Mouse (Mus musculus): Measurements from ENCODE around the gene Il1rapl1. TPM values are rescaled to one million over a fixed set of nuclear protein-coding genes. Genes with fewer than 3 reads are reported as not detected.

Gene Il1rapl1
- total RNA-seq (2014; fragmentation: Nextera tagmentation) (not detected in 2 replicates), total RNA-seq (2017) (not detected in 2 replicates)

- no peak for ATAC-seq (replicated peaks; ENCODE audit: low FRiP score, low TSS enrichment, poor library complexity, severe bottlenecking)
Observed at GRCm38 (mm10) chrX:88115609-88116073, at the start of gene Il1rapl1. Gene Il1rapl1 (minus strand): TSS chrX:88115645.

- ATAC-seq (replicated peaks; ENCODE audit: low FRiP score, low TSS enrichment, poor library complexity, severe bottlenecking), result no peak
Observed at GRCm38 (mm10) chrX:88158037-88158436, 42.6 kb upstream of the Il1rapl1 start.

GRCm38 (mm10) chrX:88125612-88126011 lies 10.2 kb upstream of the Il1rapl1 start:
- no peak for ATAC-seq (replicated peaks; ENCODE audit: low FRiP score, low TSS enrichment, poor library complexity, severe bottlenecking)

- ATAC-seq (replicated peaks; ENCODE audit: low FRiP score, low TSS enrichment, poor library complexity, severe bottlenecking), result no peak
Observed at GRCm38 (mm10) chrX:88120070-88120469, 4.6 kb upstream of the Il1rapl1 start.

- ATAC-seq (replicated peaks; ENCODE audit: low FRiP score, low TSS enrichment, poor library complexity, severe bottlenecking), result no peak
Observed at GRCm38 (mm10) chrX:88117858-88118257, 2.4 kb upstream of the Il1rapl1 start.

- no peak for ATAC-seq (replicated peaks; ENCODE audit: low FRiP score, low TSS enrichment, poor library complexity, severe bottlenecking)
Observed at GRCm38 (mm10) chrX:88116326-88116725, 881 bp upstream of the Il1rapl1 start.

- no peak for ATAC-seq (replicated peaks; ENCODE audit: low FRiP score, low TSS enrichment, poor library complexity, severe bottlenecking)
Observed at GRCm38 (mm10) chrX:88113561-88113960, 1.9 kb downstream of the Il1rapl1 start.

- no peak for ATAC-seq (replicated peaks; ENCODE audit: low FRiP score, low TSS enrichment, poor library complexity, severe bottlenecking)
Observed at GRCm38 (mm10) chrX:88112254-88112653, 3.2 kb downstream of the Il1rapl1 start.

- no peak for ATAC-seq (replicated peaks; ENCODE audit: low FRiP score, low TSS enrichment, poor library complexity, severe bottlenecking)
Observed at GRCm38 (mm10) chrX:88109733-88110132, 5.7 kb downstream of the Il1rapl1 start.

- ATAC-seq (replicated peaks; ENCODE audit: low FRiP score, low TSS enrichment, poor library complexity, severe bottlenecking), result no peak
Observed at GRCm38 (mm10) chrX:88093936-88094569, 21.4 kb downstream of the Il1rapl1 start.

- no peak for ATAC-seq (replicated peaks; ENCODE audit: low FRiP score, low TSS enrichment, poor library complexity, severe bottlenecking)
Observed at GRCm38 (mm10) chrX:88089873-88090272, 25.6 kb downstream of the Il1rapl1 start.

GRCm38 (mm10) chrX:88072741-88073419 lies 42.6 kb downstream of the Il1rapl1 start:
- no peak for ATAC-seq (replicated peaks; ENCODE audit: low FRiP score, low TSS enrichment, poor library complexity, severe bottlenecking)

GRCm38 (mm10) chrX:88070368-88070767 lies 45.1 kb downstream of the Il1rapl1 start:
- no peak for ATAC-seq (replicated peaks; ENCODE audit: low FRiP score, low TSS enrichment, poor library complexity, severe bottlenecking)

GRCm38 (mm10) chrX:88043556-88043955 lies 71.9 kb downstream of the Il1rapl1 start:
- ATAC-seq (replicated peaks; ENCODE audit: low FRiP score, low TSS enrichment, poor library complexity, severe bottlenecking), result no peak

GRCm38 (mm10) chrX:88038984-88039383 lies 76.5 kb downstream of the Il1rapl1 start:
- no peak for ATAC-seq (replicated peaks; ENCODE audit: low FRiP score, low TSS enrichment, poor library complexity, severe bottlenecking)

GRCm38 (mm10) chrX:87897172-87897571 lies 218.3 kb downstream of the Il1rapl1 start:
- ATAC-seq (replicated peaks; ENCODE audit: low FRiP score, low TSS enrichment, poor library complexity, severe bottlenecking), result no peak

- no peak for ATAC-seq (replicated peaks; ENCODE audit: low FRiP score, low TSS enrichment, poor library complexity, severe bottlenecking)
Observed at GRCm38 (mm10) chrX:87891916-87892315, 223.5 kb downstream of the Il1rapl1 start.

GRCm38 (mm10) chrX:87854107-87854506 lies 261.3 kb downstream of the Il1rapl1 start:
- no peak for ATAC-seq (replicated peaks; ENCODE audit: low FRiP score, low TSS enrichment, poor library complexity, severe bottlenecking)

GRCm38 (mm10) chrX:87813884-87814283 lies 301.6 kb downstream of the Il1rapl1 start:
- ATAC-seq (replicated peaks; ENCODE audit: low FRiP score, low TSS enrichment, poor library complexity, severe bottlenecking), result no peak

- ATAC-seq (replicated peaks; ENCODE audit: low FRiP score, low TSS enrichment, poor library complexity, severe bottlenecking), result no peak
Observed at GRCm38 (mm10) chrX:87807717-87808116, 307.7 kb downstream of the Il1rapl1 start.

GRCm38 (mm10) chrX:87793011-87793410 lies 322.4 kb downstream of the Il1rapl1 start:
- ATAC-seq (replicated peaks; ENCODE audit: low FRiP score, low TSS enrichment, poor library complexity, severe bottlenecking), result no peak
